Mouse (Mus musculus) large intestine, adult 2 months (tissue): ENCODE measurements around the gene Suv39h1. TPM values are rescaled to one million over a fixed set of nuclear protein-coding genes. Genes with fewer than 3 reads are reported as not detected.
"Not testable (repeated sequence)": the region's sequence is repeated elsewhere in the genome, so short reads cannot be mapped to it uniquely, and the experiment has no call there.

Source experiments
- DNase-seq: peaks from one replicate; pipeline ENCODE4 v3.0.0-alpha.2; 2012; ENCODE audit warnings: low read depth, low spot score
- WGBS: fragments of 180-500 bp; shearing (Covaris S2); methylation state at CpG from one replicate; pipeline ENCODE4 v1.1.7; 2018; 5-methylcytosine and 5-hydroxymethylcytosine counted together
- polyA plus RNA-seq: library from polyadenylated mRNA; depleted of rRNA; stranded (reverse); fragments of >200 nt; gene quantifications from 2 replicates; pipeline ENCODE4 v1.2.3, GENCODE M21; 2012; rRNA removed

The Suv39h1 gene
- polyA plus RNA-seq, 1 experiment, result 19.4 TPM

GRCm38 (mm10) chrX:8051044-8051781, 23.3 kb downstream of the Suv39h1 start:
- 78% methylated on average over 8 of the region's 8 CpGs for WGBS
- DNase-seq, result not testable (repeated sequence)

- no peak for DNase-seq
- WGBS, result 50% methylated on average over 1 of the region's 1 CpGs
These were observed 41.6 kb downstream of the Suv39h1 start for GRCm38 (mm10) chrX:8033009-8033408.

- WGBS, result 46% methylated on average over 4 of the region's 4 CpGs
- no peak for DNase-seq
These were observed 47.7 kb downstream of the Suv39h1 start for GRCm38 (mm10) chrX:8026811-8027210.

- 72% methylated on average over 2 of the region's 2 CpGs for WGBS
- no peak for DNase-seq
These were observed 49.8 kb downstream of the Suv39h1 start for GRCm38 (mm10) chrX:8024795-8025194.

GRCm38 (mm10) chrX:8020111-8020778, 54.3 kb downstream of the Suv39h1 start:
- no peak for DNase-seq
- WGBS, result 87% methylated on average over 2 of the region's 2 CpGs

GRCm38 (mm10) chrX:8018286-8018685, 56.3 kb downstream of the Suv39h1 start, which contains the start of gene Glod5:
TSS of gene Glod5 (minus strand) at chrX:8018492.
- DNase-seq, result no peak
- 34% methylated on average over 2 of the region's 2 CpGs for WGBS

GRCm38 (mm10) chrX:8017142-8017541, 57.4 kb downstream of the Suv39h1 start:
- DNase-seq, result no peak
- WGBS, result 6% methylated on average over 5 of the region's 5 CpGs

GRCm38 (mm10) chrX:8015675-8016074, 58.9 kb downstream of the Suv39h1 start:
- DNase-seq, result not testable (repeated sequence)
- 19% methylated on average over 7 of the region's 7 CpGs for WGBS

GRCm38 (mm10) chrX:8013569-8014314, 60.8 kb downstream of the Suv39h1 start:
- DNase-seq, result no peak
- 65% methylated on average over 8 of the region's 8 CpGs for WGBS

- 23% methylated on average over 2 of the region's 2 CpGs for WGBS
- no peak for DNase-seq
These were observed 61.4 kb downstream of the Suv39h1 start for GRCm38 (mm10) chrX:8013157-8013556.

Other genes starting within 250 kb of the Suv39h1 start
- 31.4 and 35.7 TPM in 2 replicates for gene Otud5, start 233.4 kb downstream of the Suv39h1 start, polyA plus RNA-seq
- gene Pim2, start 196.5 kb downstream of the Suv39h1 start, polyA plus RNA-seq, result 13.4 and 13.8 TPM in 2 replicates
- gene Slc35a2, start 190.7 kb downstream of the Suv39h1 start, polyA plus RNA-seq, result 118 and 125 TPM in 2 replicates
- 38.8 and 48.6 TPM in 2 replicates for gene Pqbp1, start 175.5 kb downstream of the Suv39h1 start, polyA plus RNA-seq
- gene Timm17b, start 175.4 kb downstream of the Suv39h1 start, polyA plus RNA-seq, result 38.0 and 40.1 TPM in 2 replicates
- gene Gm10491, start 166.9 kb downstream of the Suv39h1 start, polyA plus RNA-seq, result not detected in 2 replicates
- gene Gm10490, start 165.2 kb downstream of the Suv39h1 start, polyA plus RNA-seq, result not detected in 2 replicates
- gene Pcsk1n, start 154.9 kb downstream of the Suv39h1 start, polyA plus RNA-seq, result 4.3 and 6.0 TPM in 2 replicates
- not detected in 2 replicates for gene Eras, start 146.2 kb downstream of the Suv39h1 start, polyA plus RNA-seq
- 10.8 and 12.5 TPM in 2 replicates for gene Hdac6, start 126.9 kb downstream of the Suv39h1 start, polyA plus RNA-seq
- gene Gata1, start 96.7 kb downstream of the Suv39h1 start, polyA plus RNA-seq, result 0.05 and 0.14 TPM in 2 replicates
- gene Glod5, start 56.3 kb downstream of the Suv39h1 start, polyA plus RNA-seq, result 65.2 and 101 TPM in 2 replicates
- 5.3 and 7.2 TPM in 2 replicates for gene Was, start 15.7 kb upstream of the Suv39h1 start, polyA plus RNA-seq
- gene Wdr13, start 58.1 kb upstream of the Suv39h1 start, polyA plus RNA-seq, result 38.4 and 74.3 TPM in 2 replicates
- 76.6 and 101 TPM in 2 replicates for gene Rbm3, start 71.1 kb upstream of the Suv39h1 start, polyA plus RNA-seq
- 10.8 and 11.8 TPM in 2 replicates for gene Tbc1d25, start 101.4 kb upstream of the Suv39h1 start, polyA plus RNA-seq
- 138 and 140 TPM in 2 replicates for gene Ebp, start 118.8 kb upstream of the Suv39h1 start, polyA plus RNA-seq
- 6.0 and 6.3 TPM in 2 replicates for gene Porcn, start 131.8 kb upstream of the Suv39h1 start, polyA plus RNA-seq
- gene Ftsj1, start 177.6 kb upstream of the Suv39h1 start, polyA plus RNA-seq, result 24.2 and 26.4 TPM in 2 replicates
- 0.38 and 0.52 TPM in 2 replicates for gene Slc38a5, start 196.4 kb upstream of the Suv39h1 start, polyA plus RNA-seq